Mouse (Mus musculus): ENCODE data around the gene Abi2. TPM values are rescaled to one million over a fixed set of nuclear protein-coding genes. Genes with fewer than 3 reads are reported as not detected.

Gene Abi2
- total and polyA plus RNA-seq, 3 experiments: 7.0 to 18.2 (median 16.7) TPM

DNA sequence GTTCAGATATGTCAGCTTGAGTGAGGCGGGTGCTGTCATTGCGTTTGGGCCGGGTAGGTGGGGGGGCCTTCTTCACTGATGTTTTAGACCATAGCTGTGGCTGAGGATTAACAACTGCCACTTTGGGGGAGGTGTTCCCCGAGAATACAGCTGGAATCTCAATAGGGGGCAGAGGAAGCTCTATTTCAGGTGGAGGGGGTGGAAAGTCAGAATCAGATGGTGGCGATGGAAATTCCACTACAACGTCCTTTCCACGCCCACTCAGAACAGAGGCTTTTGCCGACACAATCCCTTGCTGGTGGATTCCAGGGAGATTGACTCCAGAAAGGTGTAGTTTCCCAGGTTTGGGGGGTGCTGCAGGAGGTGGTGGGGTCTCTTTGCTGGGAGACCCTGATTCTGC, 79.2 kb downstream of the Abi2 start:
- H3K27me3 ChIP-seq (ENCODE audit: control insufficient read depth, insufficient read depth, low read length): no peaks in the 10 kb centered on the region
- peaks cover 1% of the 10 kb centered on the region; the same call in 1 of the 2 replicates for H3K4me1 ChIP-seq (ENCODE audit: control insufficient read depth, insufficient read depth, low read length)
- no peak for DNase-seq
- peaks cover 12% of the 10 kb centered on the region for H3K36me3 ChIP-seq (ENCODE audit: control insufficient read depth, insufficient read depth, low read length)
- no peak overlapping the region for H3K4me3 ChIP-seq
- H3K9ac ChIP-seq (ENCODE audit: low read depth, low read length): no peak overlapping the region
- TF ChIP-seq CTCF (IDR thresholded peaks at IDR 0.05) (no peak), POLR2A (IDR thresholded peaks at IDR 0.05; ENCODE audit: insufficient read depth, low read depth, low read length) (no peak), EP300 (IDR thresholded peaks at IDR 0.05; ENCODE audit: insufficient read depth, low read depth, low read length) (no peak)
- no peak overlapping the region for H3K27ac ChIP-seq
- WGBS: 75% methylated on average over 8 of the region's 8 CpGs
- no peaks in the 10 kb centered on the region for H3K79me2 ChIP-seq (replicated peaks; ENCODE audit: control insufficient read depth, insufficient read depth, low read length)
- intact Hi-C loops (cut with DNase I): no loop called here

DNA sequence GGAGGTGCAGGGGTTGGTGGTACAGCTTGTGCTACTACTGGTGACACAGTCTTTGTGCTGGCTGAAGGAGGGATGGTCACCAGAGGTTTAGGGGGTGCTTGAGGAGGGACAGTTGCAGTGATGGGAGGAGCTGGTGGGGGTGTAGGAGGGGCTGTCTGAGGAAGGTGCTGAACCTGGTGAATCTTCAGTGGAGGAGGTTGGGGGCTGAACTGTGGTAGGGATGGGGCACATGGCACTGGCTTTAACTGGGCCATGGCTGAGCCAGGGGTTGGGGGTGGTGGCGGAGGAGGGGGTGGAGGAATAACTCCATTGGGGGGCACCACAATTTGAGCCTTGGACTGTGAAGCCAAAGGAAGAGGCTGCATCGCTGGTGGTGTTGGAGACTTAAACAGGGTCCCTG, 80.2 kb downstream of the Abi2 start:
- H3K79me2 ChIP-seq (replicated peaks; ENCODE audit: control insufficient read depth, insufficient read depth, low read length): no peaks in the 10 kb centered on the region
- no peaks in the 10 kb centered on the region for H3K27me3 ChIP-seq (ENCODE audit: control insufficient read depth, insufficient read depth, low read length)
- H3K4me3 ChIP-seq: no peak overlapping the region
- 89% methylated on average over 2 of the region's 2 CpGs for WGBS
- H3K4me1 ChIP-seq (ENCODE audit: control insufficient read depth, insufficient read depth, low read length): peaks cover 1% of the 10 kb centered on the region; the same call in 1 of the 2 replicates
- intact Hi-C loops (cut with DNase I): loop anchor here (5.0 kb wide), 1 partner anchor 373 kb away; no protein-coding TSS in a partner anchor
- TF ChIP-seq EP300 (IDR thresholded peaks at IDR 0.05; ENCODE audit: insufficient read depth, low read depth, low read length) (no peak), POLR2A (IDR thresholded peaks at IDR 0.05; ENCODE audit: insufficient read depth, low read depth, low read length) (no peak), CTCF (IDR thresholded peaks at IDR 0.05) (no peak)
- no peak for DNase-seq
- peaks cover 14% of the 10 kb centered on the region for H3K36me3 ChIP-seq (ENCODE audit: control insufficient read depth, insufficient read depth, low read length)
- H3K9ac ChIP-seq (ENCODE audit: low read depth, low read length): no peak overlapping the region
- H3K27ac ChIP-seq: no peak overlapping the region

GRCm38 (mm10) chr1:60490510-60490909, 81.1 kb downstream of the Abi2 start:
- H3K4me1 ChIP-seq (ENCODE audit: control insufficient read depth, insufficient read depth, low read length): peaks cover 3% of the 10 kb centered on the region
- TF ChIP-seq POLR2A (IDR thresholded peaks at IDR 0.05; ENCODE audit: insufficient read depth, low read depth, low read length) (no peak), CTCF (IDR thresholded peaks at IDR 0.05) (no peak), EP300 (IDR thresholded peaks at IDR 0.05; ENCODE audit: insufficient read depth, low read depth, low read length) (no peak)
- no peak overlapping the region for H3K4me3 ChIP-seq
- no peak for DNase-seq
- H3K79me2 ChIP-seq (replicated peaks; ENCODE audit: control insufficient read depth, insufficient read depth, low read length): no peaks in the 10 kb centered on the region
- H3K27ac ChIP-seq: no peak overlapping the region
- H3K36me3 ChIP-seq (ENCODE audit: control insufficient read depth, insufficient read depth, low read length): peaks cover 18% of the 10 kb centered on the region
- 78% methylated on average over 4 of the region's 4 CpGs for WGBS
- no peak overlapping the region for H3K9ac ChIP-seq (ENCODE audit: low read depth, low read length)
- intact Hi-C loops (cut with DNase I): loop anchor here (5.0 kb wide), 1 partner anchor 372 kb away; no protein-coding TSS in a partner anchor
- H3K27me3 ChIP-seq (ENCODE audit: control insufficient read depth, insufficient read depth, low read length): no peaks in the 10 kb centered on the region

DNA sequence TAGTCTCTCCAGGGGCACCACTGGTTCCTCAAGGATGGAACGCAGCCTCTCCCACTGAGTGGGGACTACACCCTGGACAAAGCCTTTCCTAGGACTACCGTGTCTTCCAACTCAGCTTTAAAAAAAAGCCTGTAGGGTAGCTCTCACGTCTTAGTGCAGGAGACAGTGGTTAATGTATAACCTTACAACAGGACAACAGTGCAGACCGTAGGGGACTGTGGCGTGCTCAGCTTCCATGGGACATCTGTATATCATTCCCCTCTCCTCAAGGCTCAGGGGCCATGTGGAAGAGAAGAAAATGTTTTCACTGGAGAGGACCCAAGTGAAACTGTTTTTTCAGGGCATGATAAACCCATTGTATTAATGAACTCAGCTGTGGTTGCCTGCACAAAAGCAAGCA, 83.0 kb downstream of the Abi2 start:
- Histone ChIP-seq H3K9ac (ENCODE audit: low read depth, low read length) (no peak overlapping the region), H3K4me3 (no peak overlapping the region), H3K27ac (no peak overlapping the region), H3K27me3 (ENCODE audit: control insufficient read depth, insufficient read depth, low read length) (no peaks in the 10 kb centered on the region), H3K79me2 (replicated peaks; ENCODE audit: control insufficient read depth, insufficient read depth, low read length) (no peaks in the 10 kb centered on the region), H3K36me3 (ENCODE audit: control insufficient read depth, insufficient read depth, low read length) (peaks cover 22% of the 10 kb centered on the region), H3K4me1 (ENCODE audit: control insufficient read depth, insufficient read depth, low read length) (peaks cover 3% of the 10 kb centered on the region)
- no peak for TF ChIP-seq EP300 (IDR thresholded peaks at IDR 0.05; ENCODE audit: insufficient read depth, low read depth, low read length)
- no peak for TF ChIP-seq POLR2A (IDR thresholded peaks at IDR 0.05; ENCODE audit: insufficient read depth, low read depth, low read length)
- TF ChIP-seq CTCF (IDR thresholded peaks at IDR 0.05): no peak
- 72% methylated on average over 5 of the region's 5 CpGs for WGBS
- intact Hi-C loops (cut with DNase I): loop anchor here (5.0 kb wide), 1 partner anchor 370 kb away; no protein-coding TSS in a partner anchor
- no peak for DNase-seq

DNA sequence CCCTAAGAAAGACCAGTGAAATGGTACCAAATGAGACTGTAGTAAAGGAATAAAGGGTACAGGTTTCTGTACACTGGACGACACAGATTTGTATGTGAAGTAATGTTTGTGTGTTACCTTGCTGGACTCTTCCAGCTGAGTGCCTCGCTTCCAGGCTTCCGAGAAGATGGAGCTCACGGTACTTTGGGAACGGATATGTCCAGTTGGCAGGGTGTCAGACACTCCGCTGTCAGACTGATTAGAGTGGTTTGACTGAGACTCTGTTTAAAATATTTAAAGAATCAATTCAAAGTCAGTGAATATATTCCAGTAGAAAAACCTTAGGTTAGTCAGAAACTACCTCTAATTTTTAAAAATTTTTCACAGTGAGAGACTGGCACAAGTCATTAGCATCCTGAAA, 84.0 kb downstream of the Abi2 start:
- H3K4me1 ChIP-seq (ENCODE audit: control insufficient read depth, insufficient read depth, low read length): peaks cover 3% of the 10 kb centered on the region
- no peak for DNase-seq
- H3K79me2 ChIP-seq (replicated peaks; ENCODE audit: control insufficient read depth, insufficient read depth, low read length): no peaks in the 10 kb centered on the region
- no peak overlapping the region for H3K4me3 ChIP-seq
- no peak overlapping the region for H3K9ac ChIP-seq (ENCODE audit: low read depth, low read length)
- peaks cover 23% of the 10 kb centered on the region for H3K36me3 ChIP-seq (ENCODE audit: control insufficient read depth, insufficient read depth, low read length)
- no peak overlapping the region for H3K27ac ChIP-seq
- TF ChIP-seq POLR2A (IDR thresholded peaks at IDR 0.05; ENCODE audit: insufficient read depth, low read depth, low read length) (no peak), EP300 (IDR thresholded peaks at IDR 0.05; ENCODE audit: insufficient read depth, low read depth, low read length) (no peak), CTCF (IDR thresholded peaks at IDR 0.05) (no peak)
- intact Hi-C loops (cut with DNase I): loop anchor here (5.0 kb wide), 1 partner anchor 369 kb away; no protein-coding TSS in a partner anchor
- WGBS: 40% methylated on average over 6 of the region's 6 CpGs
- H3K27me3 ChIP-seq (ENCODE audit: control insufficient read depth, insufficient read depth, low read length): no peaks in the 10 kb centered on the region

DNA sequence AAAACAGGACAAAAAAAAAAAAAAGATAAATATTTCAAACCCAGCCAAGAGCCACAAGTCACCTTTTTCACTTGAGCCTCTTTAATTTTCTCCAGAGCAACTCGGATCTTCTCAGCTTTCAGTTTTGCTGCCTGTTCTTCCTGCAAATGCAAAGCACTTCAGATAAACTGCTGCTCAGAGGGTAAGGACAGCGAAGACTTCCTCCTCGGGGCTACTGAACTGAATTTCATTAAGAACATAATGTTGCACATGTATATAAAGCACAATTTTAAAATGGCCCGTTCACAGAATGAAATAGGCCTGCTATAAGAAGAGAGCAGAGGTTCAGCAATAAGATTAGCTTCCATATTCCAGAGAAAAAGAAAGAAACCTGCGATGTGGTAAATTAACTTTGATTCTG, 94.0 kb downstream of the Abi2 start:
- no peaks in the 10 kb centered on the region for H3K4me1 ChIP-seq (ENCODE audit: control insufficient read depth, insufficient read depth, low read length)
- WGBS: 63% methylated on average over 5 of the region's 5 CpGs
- no peaks in the 10 kb centered on the region; the same call in 1 of the 2 replicates for H3K79me2 ChIP-seq (replicated peaks; ENCODE audit: control insufficient read depth, insufficient read depth, low read length)
- no peak overlapping the region for H3K27ac ChIP-seq
- H3K27me3 ChIP-seq (ENCODE audit: control insufficient read depth, insufficient read depth, low read length): no peaks in the 10 kb centered on the region
- no peak for DNase-seq
- intact Hi-C loops (cut with DNase I): no loop called here
- H3K9ac ChIP-seq (ENCODE audit: low read depth, low read length): no peak overlapping the region
- TF ChIP-seq EP300 (IDR thresholded peaks at IDR 0.05; ENCODE audit: insufficient read depth, low read depth, low read length): no peak
- TF ChIP-seq CTCF (IDR thresholded peaks at IDR 0.05): no peak
- no peak overlapping the region for H3K4me3 ChIP-seq
- peaks cover 9% of the 10 kb centered on the region for H3K36me3 ChIP-seq (ENCODE audit: control insufficient read depth, insufficient read depth, low read length)

All from heart, adult 2 months (tissue).